Mouse (Mus musculus): ENCODE measurements around the gene Gm17334. TPM values are rescaled to one million over a fixed set of nuclear protein-coding genes. Genes with fewer than 3 reads are reported as not detected.

Gene Gm17334
- polyA plus RNA-seq, 1 experiment = 0.19 TPM

DNA sequence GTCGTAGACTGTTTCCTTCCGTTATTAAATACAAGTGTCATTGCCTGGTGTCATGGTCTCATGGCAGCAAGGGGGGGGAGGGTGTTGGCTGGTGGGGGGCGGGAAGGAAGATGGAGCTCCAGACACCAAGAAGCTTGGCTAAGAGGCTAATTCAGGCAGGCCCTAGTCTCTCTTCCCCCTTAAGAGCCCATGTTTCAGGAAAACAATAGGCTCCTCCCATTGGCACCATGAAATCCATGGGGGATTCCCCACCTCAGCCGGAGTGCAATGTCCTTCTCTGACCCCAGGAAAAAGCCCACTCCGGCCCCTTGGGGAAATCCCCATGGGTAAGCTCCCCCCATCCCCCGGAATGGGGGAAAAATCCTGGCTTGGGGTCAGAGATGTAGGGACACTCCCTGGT is 45.8 kb upstream of the Gm17334 start:
- no peak for TF ChIP-seq POLR2AphosphoS2 (IDR thresholded peaks at IDR 0.05; ENCODE audit: insufficient read length, low read depth)
- TF ChIP-seq SRF (IDR thresholded peaks at IDR 0.05; ENCODE audit: control insufficient read depth, insufficient read length, low read depth) = no peak
- TF ChIP-seq REST (IDR thresholded peaks at IDR 0.05; ENCODE audit: insufficient read depth, insufficient read length) = no peak
- no peak for TF ChIP-seq CEBPB (IDR thresholded peaks at IDR 0.05; ENCODE audit: insufficient read depth, poor library complexity, severe bottlenecking)
- no peak for TF ChIP-seq TCF12 (IDR thresholded peaks at IDR 0.05; ENCODE audit: insufficient read depth, poor library complexity, severe bottlenecking)
- TF ChIP-seq MYOD1 (IDR thresholded peaks at IDR 0.05; ENCODE audit: control insufficient read depth in 1 of 3, insufficient read length in 2 of 3, low read depth in 2 of 3) = no peak
- no peak for TF ChIP-seq MAX (IDR thresholded peaks at IDR 0.05; ENCODE audit: low read depth)
- no peak for TF ChIP-seq USF1 (IDR thresholded peaks at IDR 0.05; ENCODE audit: low read depth)
- no peak for TF ChIP-seq POLR2A (IDR thresholded peaks at IDR 0.05; ENCODE audit: insufficient read length, low read depth)
- no peak for TF ChIP-seq TCF3 (IDR thresholded peaks at IDR 0.05; ENCODE audit: insufficient read length, low read depth)
- TF ChIP-seq E2F4 (IDR thresholded peaks at IDR 0.05; ENCODE audit: insufficient read depth) = no peak
- no peak for TF ChIP-seq MYOG (IDR thresholded peaks at IDR 0.05; ENCODE audit: control insufficient read depth in 1 of 3, insufficient read depth in 1 of 3, insufficient read length in 2 of 3, low read depth in 2 of 3)
- Histone ChIP-seq H3ac (ENCODE audit: control insufficient read depth, insufficient read length) (no peak overlapping the region), H3K27me3 (ENCODE audit: control insufficient read depth, insufficient read depth, insufficient read length) (no peaks in the 10 kb centered on the region), H3K79me2 (ENCODE audit: control insufficient read depth, insufficient read depth) (no peaks in the 10 kb centered on the region), H3K4me2 (ENCODE audit: low read depth) (no peak overlapping the region), H3K4me3 (no peak overlapping the region), H3K36me3 (ENCODE audit: control insufficient read depth, insufficient read depth) (no peaks in the 10 kb centered on the region)

DNA sequence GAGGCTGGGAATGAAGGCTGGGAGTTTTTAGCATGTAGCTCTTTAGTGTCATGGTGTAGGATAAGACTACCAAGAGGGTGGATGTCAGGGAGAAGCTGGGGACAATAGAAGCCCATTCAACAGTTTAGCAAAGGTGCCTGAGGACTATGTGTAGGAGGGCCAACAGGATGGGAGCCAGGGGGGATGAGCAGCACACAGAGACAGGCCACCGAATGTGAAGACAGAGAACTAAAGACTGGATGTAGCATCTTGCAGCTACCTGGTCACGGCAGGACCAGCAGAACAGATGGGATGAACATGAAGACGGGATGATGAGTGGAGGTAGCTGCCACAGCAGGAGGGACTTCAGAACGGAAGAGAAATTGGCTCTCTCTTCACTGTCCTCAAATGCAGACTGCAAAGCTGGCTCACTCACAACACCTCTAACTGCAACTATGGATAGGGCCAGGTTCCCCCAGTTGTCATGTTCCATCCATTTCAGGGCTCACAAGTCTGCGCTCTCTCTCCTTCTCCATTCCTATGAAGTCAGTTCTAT is 43.9 kb upstream of the Gm17334 start:
- no peak overlapping the region for H3ac ChIP-seq (ENCODE audit: control insufficient read depth, insufficient read length)
- H3K27me3 ChIP-seq (ENCODE audit: control insufficient read depth, insufficient read depth, insufficient read length) = no peaks in the 10 kb centered on the region
- H3K36me3 ChIP-seq (ENCODE audit: control insufficient read depth, insufficient read depth) = no peaks in the 10 kb centered on the region
- no peak overlapping the region for H3K4me2 ChIP-seq (ENCODE audit: low read depth)
- no peak for TF ChIP-seq MYOG (IDR thresholded peaks at IDR 0.05; ENCODE audit: control insufficient read depth in 1 of 3, insufficient read depth in 1 of 3, insufficient read length in 2 of 3, low read depth in 2 of 3)
- no peak for TF ChIP-seq MYOD1 (IDR thresholded peaks at IDR 0.05; ENCODE audit: control insufficient read depth in 1 of 3, insufficient read length in 2 of 3, low read depth in 2 of 3)
- TF ChIP-seq SRF (IDR thresholded peaks at IDR 0.05; ENCODE audit: control insufficient read depth, insufficient read length, low read depth) = no peak
- no peak for TF ChIP-seq USF1 (IDR thresholded peaks at IDR 0.05; ENCODE audit: low read depth)
- H3K4me3 ChIP-seq = no peak overlapping the region
- H3K79me2 ChIP-seq (ENCODE audit: control insufficient read depth, insufficient read depth) = no peaks in the 10 kb centered on the region

DNA sequence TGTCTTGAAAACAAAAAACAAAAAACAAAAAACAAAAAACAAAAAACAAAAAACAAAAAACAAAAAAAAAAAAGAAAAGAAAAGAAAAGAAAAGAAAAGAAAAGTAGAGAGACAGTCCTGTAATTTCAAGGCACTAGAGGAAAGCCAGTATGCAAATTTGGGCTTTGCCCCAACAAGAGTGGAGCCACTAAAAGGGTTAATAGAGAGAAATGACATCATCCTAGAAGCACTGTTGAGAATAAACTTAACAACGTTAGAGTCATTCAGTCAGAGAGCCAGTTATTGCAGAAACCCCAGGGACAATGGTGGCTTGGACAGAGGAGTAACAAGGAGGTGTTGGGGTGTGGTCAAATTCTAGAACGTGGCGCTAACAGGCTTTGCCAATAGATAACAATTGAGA is 41.8 kb upstream of the Gm17334 start:
- H3K4me2 ChIP-seq (ENCODE audit: low read depth) = no peak overlapping the region
- H3K4me3 ChIP-seq = no peak overlapping the region
- H3K79me2 ChIP-seq (ENCODE audit: control insufficient read depth, insufficient read depth) = no peaks in the 10 kb centered on the region
- no peak overlapping the region for H3ac ChIP-seq (ENCODE audit: control insufficient read depth, insufficient read length)
- TF ChIP-seq TCF12 (IDR thresholded peaks at IDR 0.05; ENCODE audit: insufficient read depth, poor library complexity, severe bottlenecking) = no peak
- TF ChIP-seq E2F4 (IDR thresholded peaks at IDR 0.05; ENCODE audit: insufficient read depth) = no peak
- TF ChIP-seq SRF (IDR thresholded peaks at IDR 0.05; ENCODE audit: control insufficient read depth, insufficient read length, low read depth) = no peak
- TF ChIP-seq CEBPB (IDR thresholded peaks at IDR 0.05; ENCODE audit: insufficient read depth, poor library complexity, severe bottlenecking) = no peak
- TF ChIP-seq MYOD1 (IDR thresholded peaks at IDR 0.05; ENCODE audit: control insufficient read depth in 1 of 3, insufficient read length in 2 of 3, low read depth in 2 of 3) = no peak
- no peak for TF ChIP-seq MAX (IDR thresholded peaks at IDR 0.05; ENCODE audit: low read depth)
- no peak for TF ChIP-seq MYOG (IDR thresholded peaks at IDR 0.05; ENCODE audit: control insufficient read depth in 1 of 3, insufficient read depth in 1 of 3, insufficient read length in 2 of 3, low read depth in 2 of 3)
- no peak for TF ChIP-seq REST (IDR thresholded peaks at IDR 0.05; ENCODE audit: insufficient read depth, insufficient read length)
- no peak for TF ChIP-seq POLR2AphosphoS2 (IDR thresholded peaks at IDR 0.05; ENCODE audit: insufficient read length, low read depth)
- TF ChIP-seq POLR2A (IDR thresholded peaks at IDR 0.05; ENCODE audit: insufficient read length, low read depth) = no peak
- no peak for TF ChIP-seq TCF3 (IDR thresholded peaks at IDR 0.05; ENCODE audit: insufficient read length, low read depth)
- no peak for TF ChIP-seq USF1 (IDR thresholded peaks at IDR 0.05; ENCODE audit: low read depth)
- no peaks in the 10 kb centered on the region for H3K36me3 ChIP-seq (ENCODE audit: control insufficient read depth, insufficient read depth)
- no peaks in the 10 kb centered on the region for H3K27me3 ChIP-seq (ENCODE audit: control insufficient read depth, insufficient read depth, insufficient read length)

DNA sequence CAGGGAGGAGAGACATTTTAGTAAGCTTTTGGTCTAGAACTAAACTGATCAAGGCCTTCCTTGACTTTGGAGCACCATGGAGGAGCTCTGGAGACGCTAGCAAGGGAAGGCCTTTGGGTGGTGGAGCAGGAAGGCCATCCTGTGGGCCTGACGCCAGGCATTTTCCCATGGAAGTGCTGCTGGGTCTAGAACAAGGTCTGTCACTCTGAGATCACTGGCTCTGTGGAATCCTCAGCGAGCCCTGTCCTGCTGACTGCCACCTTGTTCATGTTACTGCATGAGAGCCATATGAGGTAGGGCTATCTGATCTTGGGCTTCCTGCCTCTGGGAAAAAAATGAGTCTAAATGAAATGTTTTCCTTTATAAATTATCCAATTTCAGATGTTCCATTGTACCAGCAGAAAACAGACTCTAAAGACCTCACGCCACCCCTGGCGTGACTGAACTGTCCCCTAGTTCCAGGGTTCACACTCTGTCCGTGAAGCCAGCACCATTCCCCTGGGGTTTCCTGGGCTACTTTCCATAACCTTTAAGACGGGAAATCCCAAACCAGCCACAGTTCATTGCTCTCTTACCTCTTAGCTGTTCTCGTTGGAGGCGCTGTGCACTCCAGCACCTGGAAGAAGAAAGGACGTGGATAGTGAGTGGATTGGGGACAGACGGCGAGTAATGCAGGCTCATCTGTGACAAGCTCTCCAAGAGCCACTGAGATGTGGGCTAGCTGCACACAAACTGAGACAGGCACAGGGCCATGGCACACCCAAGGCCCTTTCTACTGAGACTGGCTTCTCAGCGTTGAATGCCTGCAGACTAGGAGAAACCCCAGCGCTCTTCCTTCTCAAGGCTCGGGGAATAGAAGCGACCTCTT is 40.2 kb upstream of the Gm17334 start:
- Histone ChIP-seq H3K4me2 (ENCODE audit: low read depth) (no peak overlapping the region), H3ac (ENCODE audit: control insufficient read depth, insufficient read length) (no peak overlapping the region), H3K27me3 (ENCODE audit: control insufficient read depth, insufficient read depth, insufficient read length) (no peaks in the 10 kb centered on the region), H3K36me3 (ENCODE audit: control insufficient read depth, insufficient read depth) (no peaks in the 10 kb centered on the region), H3K79me2 (ENCODE audit: control insufficient read depth, insufficient read depth) (no peaks in the 10 kb centered on the region), H3K4me3 (no peak overlapping the region)
- no peak for TF ChIP-seq SRF (IDR thresholded peaks at IDR 0.05; ENCODE audit: control insufficient read depth, insufficient read length, low read depth)
- TF ChIP-seq USF1 (IDR thresholded peaks at IDR 0.05; ENCODE audit: low read depth) = no peak
- TF ChIP-seq MYOD1 (IDR thresholded peaks at IDR 0.05; ENCODE audit: control insufficient read depth in 1 of 3, insufficient read length in 2 of 3, low read depth in 2 of 3) = no peak
- TF ChIP-seq TCF12 (IDR thresholded peaks at IDR 0.05; ENCODE audit: insufficient read depth, poor library complexity, severe bottlenecking) = no peak
- TF ChIP-seq CEBPB (IDR thresholded peaks at IDR 0.05; ENCODE audit: insufficient read depth, poor library complexity, severe bottlenecking) = no peak
- no peak for TF ChIP-seq MAX (IDR thresholded peaks at IDR 0.05; ENCODE audit: low read depth)
- TF ChIP-seq MYOG (IDR thresholded peaks at IDR 0.05; ENCODE audit: control insufficient read depth in 1 of 3, insufficient read depth in 1 of 3, insufficient read length in 2 of 3, low read depth in 2 of 3) = no peak
- TF ChIP-seq REST (IDR thresholded peaks at IDR 0.05; ENCODE audit: insufficient read depth, insufficient read length) = no peak
- no peak for TF ChIP-seq POLR2A (IDR thresholded peaks at IDR 0.05; ENCODE audit: insufficient read length, low read depth)
- no peak for TF ChIP-seq TCF3 (IDR thresholded peaks at IDR 0.05; ENCODE audit: insufficient read length, low read depth)

Measured in myocyte (in vitro differentiated cells).